Mouse (Mus musculus): ENCODE data around the gene Galr3.

DNA sequence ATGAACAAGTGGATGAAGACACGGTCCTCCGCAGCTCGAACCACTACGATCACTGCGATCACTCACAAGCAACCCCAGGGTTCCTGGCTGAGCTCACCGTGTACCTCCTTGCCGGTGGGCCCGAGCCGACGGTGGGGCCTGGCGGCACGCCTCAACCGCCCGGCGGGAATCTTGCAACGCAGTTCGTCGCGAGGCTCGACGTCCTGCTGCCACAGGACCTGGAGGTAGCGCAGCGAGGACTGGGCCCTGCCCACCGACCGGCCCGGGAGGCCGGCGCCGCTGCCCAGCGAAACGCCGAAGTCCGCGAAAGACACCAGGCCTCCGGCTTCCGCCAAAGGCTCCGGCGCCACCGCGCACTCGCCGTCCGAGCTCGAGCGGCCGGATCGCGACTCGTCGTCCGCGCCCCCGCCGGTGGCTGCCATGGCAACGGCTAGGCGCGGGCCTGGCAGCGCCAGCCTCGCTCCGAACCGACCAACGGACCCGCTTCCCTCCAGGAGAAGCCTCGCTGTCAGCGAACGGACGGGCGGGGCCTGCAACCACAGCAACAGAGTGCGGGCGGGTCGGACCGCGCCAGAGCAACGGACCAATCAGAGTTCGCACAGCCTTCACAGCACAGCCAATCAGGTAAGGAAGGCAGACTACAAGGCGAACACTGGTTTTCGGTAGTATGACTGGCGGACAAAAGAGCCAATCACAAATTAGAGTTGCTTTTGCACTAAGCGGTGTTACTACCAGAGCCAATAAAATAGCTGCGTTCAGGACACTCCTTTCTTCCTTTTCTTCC lies 20.9 kb downstream of the Galr3 start, which contains the start of gene Ankrd54:
- no peak for TF ChIP-seq POLR2A (IDR thresholded peaks at IDR 0.05; ENCODE audit: insufficient read depth, low read length)
- TF ChIP-seq CTCF (IDR thresholded peaks at IDR 0.05; ENCODE audit: low read depth, low read length) = no peak

Data from ES-Bruce4 (cell line).